Mouse (Mus musculus) liver, postnatal 0 days (tissue): ENCODE results near the gene Med26. TPM values are rescaled to one million over a fixed set of nuclear protein-coding genes. Genes with fewer than 3 reads are reported as not detected.

Experiments used
- ATAC-seq: fragments of 200-750 bp; cut with Nextera tagmentation; 2 replicates; pipeline ENCODE4 v1.8.0; 2017; ENCODE audit warnings: mild to moderate bottlenecking, moderate library complexity
- DNase-seq: peaks from one replicate; pipeline ENCODE4 v3.0.0-alpha.2; 2016
- H3K27ac ChIP-seq: fragments of 300-500 bp; sonication (generic); 2 replicates; pipeline ENCODE4 v1.5.1; 2014; ENCODE audit warnings: antibody characterized with exemption, moderate library complexity, mild to moderate bottlenecking, low read depth
- H3K27me3 ChIP-seq: fragments of 300-500 bp; sonication (generic); 2 replicates; pipeline ENCODE4 v1.6.1; 2014; ENCODE audit warnings: low read length, control low read depth, mixed read lengths; ENCODE audit not compliant: insufficient read depth
- H3K36me3 ChIP-seq: fragments of 300-500 bp; sonication (generic); replicated peaks from 2 replicates; pipeline ENCODE4 v1.6.1; 2014; ENCODE audit warnings: mild to moderate bottlenecking, control low read depth, low read length, moderate library complexity, mixed read lengths; ENCODE audit not compliant: insufficient read depth
- H3K4me1 ChIP-seq: fragments of 300-500 bp; sonication (generic); 2 replicates; pipeline ENCODE4 v1.6.1; 2014; ENCODE audit warnings: antibody characterized with exemption, mild to moderate bottlenecking, control low read depth; ENCODE audit not compliant: insufficient read depth
- H3K4me2 ChIP-seq: fragments of 300-500 bp; sonication (generic); 2 replicates; pipeline ENCODE4 v1.6.1; 2014; ENCODE audit warnings: low read depth, mild to moderate bottlenecking, low read length, moderate library complexity, mixed read lengths
- H3K4me3 ChIP-seq: fragments of 300-500 bp; sonication (generic); 2 replicates; pipeline ENCODE4 v1.5.1; 2014; ENCODE audit warnings: low read depth, low read length
- H3K9ac ChIP-seq: fragments of 300-500 bp; sonication (generic); replicated peaks from 2 replicates; pipeline ENCODE4 v1.6.1; 2014; ENCODE audit warnings: mild to moderate bottlenecking, moderate library complexity
- H3K9me3 ChIP-seq: fragments of 300-500 bp; sonication (generic); 2 replicates; pipeline ENCODE4 v1.6.1; 2016; ENCODE audit warnings: mild to moderate bottlenecking, control low read depth, low read length, mixed read lengths
- CTCF ChIP-seq: sonication (generic); IDR thresholded peaks from 2 replicates; pipeline ENCODE4 v1.5.1; 2016; ENCODE audit warnings: antibody characterized with exemption, low read depth
- EP300 ChIP-seq: IDR thresholded peaks from 2 replicates; pipeline ENCODE4 v1.6.1; 2016; ENCODE audit warnings: antibody characterized with exemption, low read depth, mild to moderate bottlenecking
- WGBS: fragments of 180-500 bp; shearing (Covaris S2); extraction: QIAGEN DNeasy Blood & Tissue Kit; methylation state at CpG from one replicate; pipeline ENCODE4 v1.1.7; 2014; ENCODE audit not compliant: insufficient replicate concordance; 5-methylcytosine and 5-hydroxymethylcytosine counted together
- polyA plus RNA-seq: library from polyadenylated mRNA; unstranded; fragments of >200 nt; fragmentation: Nextera tagmentation; extraction: Ambion mirVana; gene quantifications from 2 replicates; pipeline ENCODE4 v1.2.1, GENCODE M21; 2015

The Med26 gene
- polyA plus RNA-seq, 1 experiment from 2014 or later: 4.9 TPM

GRCm38 (mm10) chr8:72495411-72496111, 52.5 kb downstream of the Med26 start:
- Histone ChIP-seq H3K9ac (0 out of 2 replicates have a peak overlapping the region, but pooled peaks have one; percentile 41), H3K36me3 (peaks cover 22% of the 10 kb centered on the region), H3K4me1 (peaks cover 29% of the 10 kb centered on the region), H3K27me3 (no peaks in the 10 kb centered on the region), H3K4me2 (no peak overlapping the region), H3K9me3 (no peaks in the 10 kb centered on the region), H3K27ac (peak overlapping the region; percentile 34; the same call in 1 of the 2 replicates), H3K4me3 (no peak overlapping the region)
- 79% methylated on average over 23 of the region's 23 CpGs for WGBS
- ATAC-seq (no peak), DNase-seq (no peak)
- TF ChIP-seq CTCF: no peak
- no peak for TF ChIP-seq EP300

- H3K4me1 ChIP-seq: peaks cover 39% of the 10 kb centered on the region
- peak overlapping the region; percentile 90 for H3K27ac ChIP-seq
- H3K4me3 ChIP-seq: peak overlapping the region; percentile 92
- 9% methylated on average over 8 of the region's 8 CpGs for WGBS
- TF ChIP-seq CTCF (no peak), EP300 (no peak)
- peak overlapping the region; percentile 97 for H3K4me2 ChIP-seq
- peak overlapping the region; percentile 76 for H3K9ac ChIP-seq
- H3K9me3 ChIP-seq: no peaks in the 10 kb centered on the region
- no peaks in the 10 kb centered on the region for H3K27me3 ChIP-seq
- H3K36me3 ChIP-seq: peaks cover 40% of the 10 kb centered on the region
- no peak for DNase-seq
- no peak for ATAC-seq
These were observed 54.7 kb downstream of the Med26 start for GRCm38 (mm10) chr8:72493381-72493780.

GRCm38 (mm10) chr8:72492622-72493081, 55.4 kb downstream of the Med26 start:
- H3K36me3 ChIP-seq: peaks cover 43% of the 10 kb centered on the region
- H3K27ac ChIP-seq: peak overlapping the region; percentile 98
- WGBS: under 1% methylated on average over 43 of the region's 56 CpGs
- H3K9me3 ChIP-seq: no peaks in the 10 kb centered on the region
- peak; percentile 100 for DNase-seq
- no peaks in the 10 kb centered on the region for H3K27me3 ChIP-seq
- peak overlapping the region; percentile 98 for H3K9ac ChIP-seq
- H3K4me2 ChIP-seq: peak overlapping the region; percentile 97
- ATAC-seq: peak; percentile 99
- H3K4me3 ChIP-seq: peak overlapping the region; percentile 92
- TF ChIP-seq EP300 (peak; percentile 36; the same call in 1 of the 2 replicates), CTCF (no peak)
- peaks cover 36% of the 10 kb centered on the region for H3K4me1 ChIP-seq

GRCm38 (mm10) chr8:72491680-72492621, 56.1 kb downstream of the Med26 start, which contains the start of gene Slc35e1:
Slc35e1 (minus strand) TSS chr8:72492614.
- Histone ChIP-seq H3K36me3 (peaks cover 43% of the 10 kb centered on the region), H3K4me2 (peak within 1 kb of the TSS; percentile 97), H3K9ac (peak within 1 kb of the TSS; percentile 98), H3K9me3 (no peaks in the 10 kb centered on the region), H3K27me3 (no peaks in the 10 kb centered on the region), H3K27ac (peak within 1 kb of the TSS; percentile 98), H3K4me1 (peaks cover 36% of the 10 kb centered on the region), H3K4me3 (peak within 1 kb of the TSS; percentile 92)
- TF ChIP-seq EP300 (no peak), CTCF (no peak)
- peak; percentile 33 for ATAC-seq
- peak; percentile 61 for DNase-seq
- WGBS: under 1% methylated on average over 54 of the region's 98 CpGs

GRCm38 (mm10) chr8:72491017-72491416, 57.1 kb downstream of the Med26 start:
- Histone ChIP-seq H3K4me2 (peak overlapping the region; percentile 97), H3K9me3 (no peaks in the 10 kb centered on the region), H3K27ac (0 out of 2 replicates have a peak overlapping the region, but pooled peaks have one; percentile 98), H3K36me3 (peaks cover 40% of the 10 kb centered on the region), H3K4me1 (peaks cover 36% of the 10 kb centered on the region), H3K27me3 (no peaks in the 10 kb centered on the region), H3K9ac (peak overlapping the region; percentile 23; the same call in 1 of the 2 replicates), H3K4me3 (peak overlapping the region; percentile 92)
- ATAC-seq (no peak), DNase-seq (no peak)
- WGBS: 74% methylated on average over 2 of the region's 2 CpGs
- TF ChIP-seq EP300: no peak
- no peak for TF ChIP-seq CTCF

- H3K27ac ChIP-seq: peak overlapping the region; percentile 72
- DNase-seq (no peak), ATAC-seq (no peak)
- peaks cover 25% of the 10 kb centered on the region for H3K4me1 ChIP-seq
- H3K27me3 ChIP-seq: no peaks in the 10 kb centered on the region
- peak; percentile 14; the same call in 1 of the 2 replicates for TF ChIP-seq EP300
- TF ChIP-seq CTCF: no peak
- H3K9ac ChIP-seq: no peak overlapping the region
- peaks cover 64% of the 10 kb centered on the region for H3K36me3 ChIP-seq
- no peaks in the 10 kb centered on the region for H3K9me3 ChIP-seq
- no peak overlapping the region; the same call in 1 of the 2 replicates for H3K4me3 ChIP-seq
- H3K4me2 ChIP-seq: peak overlapping the region; percentile 36
These were observed 61.1 kb downstream of the Med26 start for GRCm38 (mm10) chr8:72487014-72487413.
